Mouse (Mus musculus) stomach, embryonic 15.5 days (tissue): ENCODE results near the gene Dnajb4. TPM values are rescaled to one million over a fixed set of nuclear protein-coding genes. Genes with fewer than 3 reads are reported as not detected.
"Not testable (repeated sequence)": the region's sequence is repeated elsewhere in the genome, so short reads cannot be mapped to it uniquely, and the experiment has no call there.

Source experiments
- ATAC-seq: fragments of 200-750 bp; cut with Nextera tagmentation; 2 replicates; pipeline ENCODE4 v1.8.0; 2017; ENCODE audit warnings: low read depth, moderate number of reproducible peaks, moderate TSS enrichment; ENCODE audit not compliant: insufficient read depth, low FRiP score
- H3K27ac ChIP-seq: fragments of 300-500 bp; sonication (generic); 2 replicates; pipeline ENCODE4 v1.5.1; 2015; ENCODE audit warnings: mild to moderate bottlenecking, inconsistent platforms
- H3K27me3 ChIP-seq: fragments of 300-500 bp; sonication (generic); replicated peaks from 2 replicates; pipeline ENCODE4 v1.6.1; 2015; ENCODE audit warnings: inconsistent platforms
- H3K36me3 ChIP-seq: fragments of 300-500 bp; sonication (generic); 2 replicates; pipeline ENCODE4 v1.6.1; 2015; ENCODE audit warnings: inconsistent platforms
- H3K4me1 ChIP-seq: fragments of 300-500 bp; sonication (generic); 2 replicates; pipeline ENCODE4 v1.6.1; 2015; ENCODE audit warnings: inconsistent platforms
- H3K4me2 ChIP-seq: fragments of 300-500 bp; sonication (generic); 2 replicates; pipeline ENCODE4 v1.6.1; 2015; ENCODE audit warnings: mild to moderate bottlenecking, inconsistent platforms
- H3K4me3 ChIP-seq: fragments of 300-500 bp; sonication (generic); replicated peaks from 2 replicates; pipeline ENCODE4 v1.5.1; 2015; ENCODE audit warnings: inconsistent platforms
- H3K9ac ChIP-seq: fragments of 300-500 bp; sonication (generic); 2 replicates; pipeline ENCODE4 v1.6.1; 2015; ENCODE audit warnings: inconsistent platforms
- H3K9me3 ChIP-seq: fragments of 300-500 bp; sonication (generic); 2 replicates; pipeline ENCODE4 v1.6.1; 2016; ENCODE audit warnings: inconsistent platforms
- WGBS: fragments of 180-500 bp; shearing (Covaris S2); methylation state at CpG from one replicate; pipeline ENCODE4 v1.1.7; 2015; 5-methylcytosine and 5-hydroxymethylcytosine counted together
- polyA plus RNA-seq: library from polyadenylated mRNA; unstranded; fragments of >200 nt; fragmentation: Nextera tagmentation; extraction: Ambion mirVana; gene quantifications from 2 replicates; pipeline ENCODE4 v1.2.1, GENCODE M21; 2015

Gene Dnajb4
- polyA plus RNA-seq, 1 experiment from 2014 or later = 34.9 TPM

DNA sequence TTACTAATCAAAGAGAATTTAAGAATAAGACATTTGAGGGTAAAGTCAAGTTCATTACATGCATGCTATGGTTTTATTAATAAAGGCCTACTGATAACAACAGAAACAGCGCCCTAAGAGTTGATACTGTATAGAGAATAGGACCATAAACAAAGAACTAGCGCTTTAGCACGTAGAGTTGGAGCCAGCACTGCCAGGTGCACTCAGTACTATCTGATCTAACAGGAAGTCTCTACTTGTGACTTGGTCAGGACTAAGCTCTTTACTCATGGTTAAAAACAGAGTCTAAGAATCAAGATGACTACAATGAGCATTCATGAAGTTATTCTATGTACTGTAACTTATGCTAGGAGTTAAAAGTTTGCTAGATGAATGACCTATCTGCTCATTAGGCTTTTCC is 5.5 kb downstream of the Dnajb4 start:
- Histone ChIP-seq H3K4me2 (no peak overlapping the region), H3K36me3 (no peaks in the 10 kb centered on the region), H3K4me1 (no peaks in the 10 kb centered on the region), H3K9ac (no peak overlapping the region), H3K27me3 (no peaks in the 10 kb centered on the region), H3K9me3 (no peaks in the 10 kb centered on the region), H3K4me3 (no peak overlapping the region), H3K27ac (no peak overlapping the region)
- 60% methylated on average over 3 of the region's 3 CpGs for WGBS
- no peak for ATAC-seq

DNA sequence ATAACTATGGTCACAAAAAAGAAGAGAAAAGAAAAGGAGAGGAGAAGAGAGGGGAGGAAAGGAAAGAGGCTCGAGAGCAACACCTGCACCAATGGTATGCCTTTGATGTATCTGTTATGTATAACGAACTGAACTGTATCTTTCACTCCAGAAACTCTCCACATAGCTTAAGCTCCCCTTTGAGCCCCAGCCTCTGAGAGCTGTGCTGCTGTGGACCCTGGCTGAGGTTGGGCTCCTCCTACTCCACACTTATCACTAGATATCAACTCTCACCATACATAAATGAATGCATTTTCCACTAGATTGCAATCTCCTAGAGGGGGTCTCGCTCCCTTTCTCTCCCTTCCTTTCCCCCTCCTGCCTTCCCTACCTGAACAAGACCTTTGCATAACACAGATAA is 6.1 kb downstream of the Dnajb4 start:
- WGBS = 62% methylated on average over 3 of the region's 3 CpGs
- ATAC-seq = no peak
- no peak overlapping the region for H3K27ac ChIP-seq

GRCm38 (mm10) chr3:152203411-152203810 is 6.7 kb downstream of the Dnajb4 start:
- WGBS = 84% methylated on average over 6 of the region's 6 CpGs
- no peak overlapping the region for H3K27ac ChIP-seq
- no peaks in the 10 kb centered on the region for H3K27me3 ChIP-seq
- ATAC-seq = no peak
- no peak overlapping the region for H3K4me2 ChIP-seq
- H3K9ac ChIP-seq = no peak overlapping the region
- H3K4me1 ChIP-seq = no peaks in the 10 kb centered on the region
- H3K9me3 ChIP-seq = no peaks in the 10 kb centered on the region
- no peak overlapping the region for H3K4me3 ChIP-seq
- no peaks in the 10 kb centered on the region for H3K36me3 ChIP-seq

More for the DNA sequence above, 6.1 kb downstream of the Dnajb4 start:
- Histone ChIP-seq H3K4me1 (no peaks in the 10 kb centered on the region), H3K9ac (no peak overlapping the region), H3K9me3 (no peaks in the 10 kb centered on the region), H3K27me3 (no peaks in the 10 kb centered on the region), H3K4me2 (no peak overlapping the region), H3K4me3 (no peak overlapping the region), H3K36me3 (no peaks in the 10 kb centered on the region)

- Histone ChIP-seq H3K9me3 (no peaks in the 10 kb centered on the region), H3K9ac (no peak overlapping the region), H3K4me1 (no peaks in the 10 kb centered on the region), H3K27me3 (no peaks in the 10 kb centered on the region), H3K36me3 (no peaks in the 10 kb centered on the region), H3K4me2 (no peak overlapping the region), H3K27ac (no peak overlapping the region), H3K4me3 (no peak overlapping the region)
- no peak for ATAC-seq
Observed at GRCm38 (mm10) chr3:152202942-152203341, 7.2 kb downstream of the Dnajb4 start.

- H3K4me2 ChIP-seq = no peak overlapping the region
- H3K4me3 ChIP-seq = no peak overlapping the region
- WGBS = 73% methylated on average over 2 of the region's 2 CpGs
- H3K9me3 ChIP-seq = no peaks in the 10 kb centered on the region
- no peak overlapping the region for H3K27ac ChIP-seq
- no peaks in the 10 kb centered on the region for H3K4me1 ChIP-seq
- no peaks in the 10 kb centered on the region for H3K36me3 ChIP-seq
- H3K9ac ChIP-seq = no peak overlapping the region
- no peak for ATAC-seq
- no peaks in the 10 kb centered on the region for H3K27me3 ChIP-seq
Observed at GRCm38 (mm10) chr3:152201651-152202050, 8.5 kb downstream of the Dnajb4 start.

GRCm38 (mm10) chr3:152201181-152201580 is 8.9 kb downstream of the Dnajb4 start:
- Histone ChIP-seq H3K36me3 (no peaks in the 10 kb centered on the region), H3K4me2 (no peak overlapping the region), H3K9me3 (no peaks in the 10 kb centered on the region), H3K4me1 (no peaks in the 10 kb centered on the region), H3K4me3 (no peak overlapping the region), H3K9ac (no peak overlapping the region), H3K27me3 (no peaks in the 10 kb centered on the region), H3K27ac (no peak overlapping the region)
- 83% methylated on average over 3 of the region's 3 CpGs for WGBS
- ATAC-seq = 0 out of 2 replicates have a peak, but pooled peaks have one; percentile 61

DNA sequence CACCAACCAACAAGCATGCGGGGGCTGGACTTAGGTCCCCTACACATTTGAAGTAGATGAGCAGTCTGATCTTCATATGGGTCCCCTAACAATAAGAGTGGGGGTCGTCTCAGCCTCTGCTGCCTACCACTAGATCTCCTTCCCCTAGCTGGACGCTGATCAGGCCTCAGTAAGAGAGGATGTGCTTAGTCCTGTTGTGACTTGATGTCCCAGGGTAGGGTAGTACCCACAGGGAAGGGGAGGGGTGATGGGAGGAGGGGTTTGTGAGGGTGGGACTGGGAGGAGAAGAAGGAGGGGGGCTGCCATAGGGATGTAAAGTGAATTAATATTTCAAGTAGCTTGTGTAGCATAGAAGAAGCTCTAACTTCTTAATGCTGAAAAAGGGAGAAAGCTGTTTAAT is 11.0 kb downstream of the Dnajb4 start:
- Histone ChIP-seq H3K36me3 (no peaks in the 10 kb centered on the region), H3K4me1 (no peaks in the 10 kb centered on the region), H3K9me3 (no peaks in the 10 kb centered on the region), H3K27me3 (no peaks in the 10 kb centered on the region), H3K9ac (no peak overlapping the region), H3K4me2 (no peak overlapping the region), H3K27ac (no peak overlapping the region), H3K4me3 (no peak overlapping the region)
- ATAC-seq = no peak
- WGBS = 67% methylated on average over 3 of the region's 3 CpGs

DNA sequence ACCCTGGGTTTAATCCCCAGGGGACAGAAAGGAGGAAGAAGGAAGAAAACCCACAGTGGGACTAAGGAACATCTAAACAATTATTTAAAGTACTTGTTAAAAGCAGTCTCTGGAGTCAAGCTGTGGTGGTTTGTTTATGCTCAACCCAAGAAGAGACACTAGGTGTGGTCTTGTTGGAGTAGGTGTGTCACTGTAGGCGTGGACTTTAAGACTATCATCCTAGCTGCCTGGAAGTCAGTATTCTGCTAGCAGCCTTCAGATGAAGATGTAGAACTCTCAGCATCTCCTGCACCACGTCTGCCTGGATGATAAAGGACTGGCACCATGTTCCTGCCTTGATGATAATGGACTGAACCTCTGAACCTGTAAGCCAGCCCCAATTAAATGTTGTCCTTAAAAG is 12.9 kb downstream of the Dnajb4 start:
- H3K27me3 ChIP-seq, H3K27ac ChIP-seq, H3K9ac ChIP-seq, H3K36me3 ChIP-seq, H3K4me2 ChIP-seq, H3K9me3 ChIP-seq, H3K4me1 ChIP-seq, H3K4me3 ChIP-seq: not testable (repeated sequence)
- WGBS = 31% methylated on average over 2 of the region's 2 CpGs
- ATAC-seq = peak; percentile 53

- H3K27me3 ChIP-seq = no peaks in the 10 kb centered on the region
- peak overlapping the region; percentile 48; the same call in 1 of the 2 replicates for H3K9ac ChIP-seq
- H3K9me3 ChIP-seq = no peaks in the 10 kb centered on the region
- ATAC-seq = peak; percentile 97
- peak overlapping the region; percentile 54 for H3K4me3 ChIP-seq
- H3K36me3 ChIP-seq = no peaks in the 10 kb centered on the region
- peak overlapping the region; percentile 55 for H3K4me2 ChIP-seq
- H3K4me1 ChIP-seq = peaks cover 3% of the 10 kb centered on the region; the same call in 1 of the 2 replicates
- H3K27ac ChIP-seq = peak overlapping the region; percentile 94
- under 1% methylated on average over 17 of the region's 17 CpGs for WGBS
Observed at GRCm38 (mm10) chr3:152193635-152194097, 16.4 kb downstream of the Dnajb4 start.

- peak overlapping the region; percentile 54 for H3K4me3 ChIP-seq
- peak overlapping the region; percentile 55 for H3K4me2 ChIP-seq
- no peak for ATAC-seq
- WGBS = 3% methylated on average over 7 of the region's 7 CpGs
- H3K9me3 ChIP-seq = no peaks in the 10 kb centered on the region
- H3K4me1 ChIP-seq = peaks cover 3% of the 10 kb centered on the region; the same call in 1 of the 2 replicates
- no peaks in the 10 kb centered on the region for H3K36me3 ChIP-seq
- H3K9ac ChIP-seq = peak overlapping the region; percentile 48; the same call in 1 of the 2 replicates
- no peaks in the 10 kb centered on the region for H3K27me3 ChIP-seq
- peak overlapping the region; percentile 94 for H3K27ac ChIP-seq
Observed at GRCm38 (mm10) chr3:152193177-152193576, 16.9 kb downstream of the Dnajb4 start.

DNA sequence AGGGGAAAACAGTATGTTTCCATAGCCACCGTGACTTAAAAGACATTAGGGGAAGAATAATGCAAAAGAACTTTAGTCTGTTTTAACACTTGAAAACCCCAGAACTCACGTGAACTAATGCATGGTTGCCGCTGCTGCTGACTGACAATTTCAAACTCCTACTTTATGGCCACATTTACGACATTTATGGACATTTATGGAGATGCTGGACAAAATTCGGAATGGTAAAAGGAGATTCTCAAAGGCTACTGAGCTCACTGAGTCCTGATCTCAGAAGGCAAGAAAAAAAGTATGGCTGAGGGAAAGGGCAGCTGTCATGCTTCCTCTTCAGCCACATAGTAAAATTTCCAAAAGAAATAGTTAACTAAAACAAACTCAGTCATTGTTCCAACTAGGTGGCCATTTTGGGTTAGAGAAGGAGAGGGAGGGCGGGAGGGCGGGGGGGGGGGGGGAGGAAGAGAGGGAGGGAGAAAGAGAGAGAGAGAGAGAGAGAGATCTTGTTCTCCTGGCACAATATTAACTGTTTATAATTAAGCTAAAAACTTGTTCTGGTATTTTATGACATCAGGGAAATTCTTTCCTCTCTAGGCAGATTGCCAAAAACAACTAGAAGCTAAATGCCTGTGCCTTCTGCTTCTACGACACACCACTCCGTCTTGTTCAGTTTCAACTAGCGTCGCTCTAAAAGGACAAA is 17.7 kb downstream of the Dnajb4 start:
- 0 out of 2 replicates have a peak overlapping the region, but pooled peaks have one; percentile 4 for H3K9ac ChIP-seq
- peak overlapping the region; percentile 55 for H3K4me2 ChIP-seq
- H3K27ac ChIP-seq = peak overlapping the region; percentile 92
- no peak for ATAC-seq
- H3K36me3 ChIP-seq = no peaks in the 10 kb centered on the region
- H3K9me3 ChIP-seq = no peaks in the 10 kb centered on the region
- WGBS = 12% methylated on average over 10 of the region's 11 CpGs
- peak overlapping the region; percentile 45 for H3K4me3 ChIP-seq
- no peaks in the 10 kb centered on the region for H3K27me3 ChIP-seq
- peaks cover 3% of the 10 kb centered on the region; the same call in 1 of the 2 replicates for H3K4me1 ChIP-seq

DNA sequence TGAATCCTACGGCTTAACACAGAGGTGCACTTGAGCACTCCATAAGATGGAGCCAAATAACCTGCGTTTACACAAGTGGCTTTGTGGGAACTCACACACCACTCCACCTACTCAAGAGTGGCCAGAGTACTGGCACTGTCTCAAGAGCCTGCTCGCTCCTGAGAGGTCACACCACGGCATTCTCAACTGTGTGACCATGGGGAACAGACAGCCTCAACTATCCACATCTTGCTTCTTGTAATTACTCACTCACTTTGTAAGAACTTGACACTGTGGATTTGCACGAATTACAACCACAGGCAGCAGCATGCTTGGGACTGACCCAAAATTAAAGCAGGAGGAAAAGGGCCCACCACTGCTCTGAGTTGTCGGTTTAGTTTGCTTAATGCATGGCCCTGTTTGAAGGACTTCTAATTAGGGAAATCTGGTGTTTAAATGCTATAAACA is 18.3 kb downstream of the Dnajb4 start:
- Histone ChIP-seq H3K9me3 (no peaks in the 10 kb centered on the region), H3K36me3 (no peaks in the 10 kb centered on the region), H3K4me2 (peak overlapping the region; percentile 55), H3K27ac (peak overlapping the region; percentile 92), H3K9ac (no peak overlapping the region), H3K4me3 (peak overlapping the region; percentile 45), H3K27me3 (no peaks in the 10 kb centered on the region), H3K4me1 (peaks cover 3% of the 10 kb centered on the region; the same call in 1 of the 2 replicates)
- peak; percentile 67 for ATAC-seq
- 4% methylated on average over 6 of the region's 6 CpGs for WGBS
